8 mouse cellular contexts compared by ENCODE assay signal in the genomic region with DNA sequence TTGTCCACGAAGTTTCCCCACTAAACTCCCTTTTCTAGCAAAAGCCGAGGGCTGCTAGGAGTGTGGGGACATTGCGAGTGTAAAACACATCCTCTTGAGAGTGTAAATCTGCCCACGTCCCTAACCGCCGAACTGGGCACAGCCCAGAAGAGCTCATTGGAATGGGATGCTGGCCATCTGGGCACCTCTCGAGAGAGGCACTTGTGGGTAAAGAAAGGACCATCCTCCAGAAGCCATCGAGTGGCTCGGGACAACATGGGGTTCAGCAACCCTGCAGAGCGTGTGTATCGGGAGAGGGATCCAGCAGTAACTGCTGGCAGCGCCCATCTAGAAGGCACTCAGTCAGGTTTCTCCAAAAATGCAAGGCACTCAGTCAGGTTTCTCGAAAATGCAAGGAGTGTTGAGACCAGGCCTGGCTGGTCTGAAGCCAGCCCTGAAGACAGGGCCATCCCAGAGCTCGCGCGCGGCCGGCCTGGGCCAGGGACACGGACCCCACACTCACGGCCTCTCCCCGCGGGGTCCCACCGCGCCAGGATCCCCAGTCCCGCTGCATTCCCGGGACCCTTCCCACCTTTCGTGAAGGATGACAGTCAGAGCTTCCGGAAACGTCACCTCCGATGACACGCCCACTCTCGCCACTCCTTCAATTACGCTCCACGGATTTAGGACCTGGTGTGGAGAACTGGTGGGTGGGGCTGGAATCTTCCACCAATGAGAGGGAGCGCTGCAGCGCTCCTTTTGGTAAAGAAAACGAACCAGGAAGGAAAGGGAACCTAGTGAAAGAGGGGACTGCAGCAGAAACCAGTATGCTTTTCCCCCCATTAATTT. TPM values are rescaled to one million over a fixed set of nuclear protein-coding genes. Genes with fewer than 3 reads are reported as not detected.
DNase-seq lines count a peak whose midpoint lies in the region; ATAC-seq and TF ChIP-seq lines count a peak whose summit lies in the region.

No protein-coding gene starts in this region.

- 5% methylated on average over 37 of the region's 37 CpGs for WGBS in heart, embryonic 12.5 days
- 4% methylated on average over 37 of the region's 37 CpGs for WGBS in kidney, postnatal 0 days
- WGBS in liver, embryonic 11.5 days = 7% methylated on average over 37 of the region's 37 CpGs
- 4% methylated on average over 37 of the region's 37 CpGs for WGBS in stomach, embryonic 14.5 days

- H3K27me3 ChIP-seq in heart, embryonic 12.5 days (replicated peaks) = 0 out of 2 replicates have a peak, but pooled peaks cover 3% of the 10 kb centered on the region
- no peaks in the 10 kb centered on the region for H3K27me3 ChIP-seq in kidney, postnatal 0 days (ENCODE audit: insufficient read depth, low read length)
- no peaks in the 10 kb centered on the region; the same call in 1 of the 2 replicates for H3K27me3 ChIP-seq in liver, embryonic 11.5 days (replicated peaks; ENCODE audit: control insufficient read depth, insufficient read depth, low read length)
- no peaks in the 10 kb centered on the region for H3K27me3 ChIP-seq in stomach, embryonic 14.5 days (ENCODE audit: control insufficient read depth, insufficient read depth, low read length)

- peak overlapping the region; percentile 92 for H3K4me3 ChIP-seq in heart, embryonic 12.5 days
- peak overlapping the region; percentile 73 for H3K4me3 ChIP-seq in kidney, postnatal 0 days (replicated peaks; ENCODE audit: low read depth, low read length)
- H3K4me3 ChIP-seq in liver, embryonic 11.5 days (ENCODE audit: low read depth, low read length) = peak overlapping the region; percentile 71
- H3K4me3 ChIP-seq in stomach, embryonic 14.5 days (ENCODE audit: low read depth, low read length) = peak overlapping the region; percentile 62

- no peak for TF ChIP-seq CTCF in kidney, postnatal 0 days (IDR thresholded peaks at IDR 0.05; ENCODE audit: low read depth)

- H3K36me3 ChIP-seq in heart, embryonic 12.5 days = peaks cover 12% of the 10 kb centered on the region
- H3K36me3 ChIP-seq in kidney, postnatal 0 days (ENCODE audit: insufficient read depth, low read length) = 0 out of 2 replicates have a peak, but pooled peaks cover 4% of the 10 kb centered on the region
- no peaks in the 10 kb centered on the region for H3K36me3 ChIP-seq in liver, embryonic 11.5 days (ENCODE audit: control insufficient read depth, insufficient read depth, low read length)
- no peaks in the 10 kb centered on the region for H3K36me3 ChIP-seq in stomach, embryonic 14.5 days (ENCODE audit: control insufficient read depth, insufficient read depth, low read length)

- H3K9me3 ChIP-seq in heart, embryonic 12.5 days (replicated peaks) = no peaks in the 10 kb centered on the region
- H3K9me3 ChIP-seq in kidney, postnatal 0 days (replicated peaks; ENCODE audit: low read length) = no peaks in the 10 kb centered on the region
- H3K9me3 ChIP-seq in liver, embryonic 11.5 days (ENCODE audit: control insufficient read depth, low read length) = no peaks in the 10 kb centered on the region
- H3K9me3 ChIP-seq in stomach, embryonic 14.5 days (ENCODE audit: control insufficient read depth, low read depth, low read length) = no peaks in the 10 kb centered on the region

- H3K4me1 ChIP-seq in heart, embryonic 12.5 days (replicated peaks) = peaks cover 24% of the 10 kb centered on the region
- H3K4me1 ChIP-seq in kidney, postnatal 0 days (replicated peaks; ENCODE audit: insufficient read depth, low read length) = peaks cover 9% of the 10 kb centered on the region; the same call in 1 of the 2 replicates
- H3K4me1 ChIP-seq in liver, embryonic 11.5 days (replicated peaks; ENCODE audit: control insufficient read depth, insufficient read depth, low read length) = peaks cover 7% of the 10 kb centered on the region; the same call in 1 of the 2 replicates
- peaks cover 5% of the 10 kb centered on the region for H3K4me1 ChIP-seq in stomach, embryonic 14.5 days (ENCODE audit: control insufficient read depth, insufficient read depth, low read length)

- peak overlapping the region; percentile 88 for H3K4me2 ChIP-seq in heart, embryonic 12.5 days
- peak overlapping the region; percentile 65 for H3K4me2 ChIP-seq in kidney, postnatal 0 days (ENCODE audit: low read length)
- H3K4me2 ChIP-seq in liver, embryonic 11.5 days = peak overlapping the region; percentile 78
- peak overlapping the region; percentile 72 for H3K4me2 ChIP-seq in stomach, embryonic 14.5 days (replicated peaks; ENCODE audit: low read depth, low read length)

- DNase-seq in CD4-positive helper T cell, adult 2 months (ENCODE audit: low read depth, low spot score) = peak; percentile 92
- peak; percentile 92 for DNase-seq in brain, embryonic 18.5 days (ENCODE audit: low read depth, low spot score)
- peak; percentile 97 for DNase-seq in kidney, postnatal 0 days (ENCODE audit: low spot score)
- DNase-seq in liver, embryonic 11.5 days (ENCODE audit: low spot score) = peak; percentile 79
- DNase-seq in naive thymus-derived CD4-positive, alpha-beta T cell, adult 2 months (ENCODE audit: low read depth) = peak; percentile 88

- H3K9ac ChIP-seq in heart, embryonic 12.5 days = peak overlapping the region; percentile 87
- peak overlapping the region; percentile 67 for H3K9ac ChIP-seq in kidney, postnatal 0 days (ENCODE audit: low read depth, low read length)
- peak overlapping the region; percentile 67 for H3K9ac ChIP-seq in liver, embryonic 11.5 days (ENCODE audit: low read depth, low read length)
- H3K9ac ChIP-seq in stomach, embryonic 14.5 days (replicated peaks; ENCODE audit: low read depth, low read length) = peak overlapping the region; percentile 68

- ATAC-seq in erythroid progenitor cell, adult 5-6 weeks (replicated peaks; ENCODE audit: low FRiP score, poor library complexity, severe bottlenecking) = peak; percentile 99
- ATAC-seq in heart, embryonic 12.5 days (ENCODE audit: insufficient number of reproducible peaks, low FRiP score) = peak; percentile 93
- ATAC-seq in kidney, postnatal 0 days (replicated peaks; ENCODE audit: low FRiP score, low read depth) = peak; percentile 91
- ATAC-seq in liver, embryonic 11.5 days (replicated peaks; ENCODE audit: low FRiP score) = peak; percentile 95
- ATAC-seq in stomach, embryonic 14.5 days (ENCODE audit: insufficient number of reproducible peaks, insufficient read depth, low FRiP score, low read depth) = peak; percentile 93

- peak overlapping the region; percentile 70; the same call in 1 of the 2 replicates for H3K27ac ChIP-seq in heart, embryonic 12.5 days (ENCODE audit: poor library complexity, severe bottlenecking)
- peak overlapping the region; percentile 60 for H3K27ac ChIP-seq in kidney, postnatal 0 days
- H3K27ac ChIP-seq in liver, embryonic 11.5 days (ENCODE audit: low read depth, low read length) = peak overlapping the region; percentile 54; the same call in 1 of the 2 replicates
- peak overlapping the region; percentile 58; the same call in 1 of the 2 replicates for H3K27ac ChIP-seq in stomach, embryonic 14.5 days (ENCODE audit: low read length)

RNA-seq across cellular contexts. Expression of a gene that starts 0.5 kb away (rescaled TPM):
- 10.5 and 13.3 TPM in 2 replicates for total RNA-seq in erythroid progenitor cell, adult 5-6 weeks (2015; ENCODE audit: low replicate concordance)
- total RNA-seq in erythroid progenitor cell, adult 5-6 weeks (2017; ENCODE audit: low replicate concordance) = 1.0 and 9.7 TPM in 2 replicates
- 24.4 and 25.8 TPM in 2 replicates for polyA plus RNA-seq in heart, embryonic 12.5 days (2016; fragmentation: Nextera tagmentation; extraction: Ambion mirVana)
- 30.2 and 31.2 TPM in 2 replicates for polyA plus RNA-seq in kidney, postnatal 0 days (2015; fragmentation: Nextera tagmentation; extraction: Ambion mirVana)
- 21.2 TPM in 2 replicates for polyA plus RNA-seq in liver, embryonic 11.5 days (2014; fragmentation: Nextera tagmentation; extraction: Ambion mirVana)
- polyA plus RNA-seq in stomach, embryonic 14.5 days (2014; fragmentation: Nextera tagmentation; extraction: Ambion mirVana) = 28.0 and 28.3 TPM in 2 replicates

RNA-seq across cellular contexts. Expression of a gene that starts 36.0 kb away (rescaled TPM):
- total RNA-seq in erythroid progenitor cell, adult 5-6 weeks (2015; ENCODE audit: low replicate concordance) = not detected in 2 replicates
- total RNA-seq in erythroid progenitor cell, adult 5-6 weeks (2017; ENCODE audit: low replicate concordance) = not detected in 2 replicates
- polyA plus RNA-seq in heart, embryonic 12.5 days (2016; fragmentation: Nextera tagmentation; extraction: Ambion mirVana) = 8.6 and 10.1 TPM in 2 replicates
- polyA plus RNA-seq in kidney, postnatal 0 days (2015; fragmentation: Nextera tagmentation; extraction: Ambion mirVana) = 21.8 and 28.8 TPM in 2 replicates
- 7.6 and 9.1 TPM in 2 replicates for polyA plus RNA-seq in liver, embryonic 11.5 days (2014; fragmentation: Nextera tagmentation; extraction: Ambion mirVana)
- polyA plus RNA-seq in stomach, embryonic 14.5 days (2014; fragmentation: Nextera tagmentation; extraction: Ambion mirVana) = 1,372 and 1,469 TPM in 2 replicates

Comparison
In these comparisons a context has a peak if more than half of its experiments do, and no peak if none do; other contexts are left out.
1. Peak in every context shown above with its lines: DNase-seq, ATAC-seq, H3K4me3 ChIP-seq and H3K27ac ChIP-seq.
2. RNA of a gene that starts 36.0 kb away (polyA plus RNA-seq): 1,372 to 1,469 TPM in stomach, embryonic 14.5 days; 21.8 to 28.8 TPM in kidney, postnatal 0 days, 8.6 to 10.1 TPM in heart, embryonic 12.5 days and 7.6 to 9.1 TPM in liver, embryonic 11.5 days; every median in the first group is over 10 times any median in the second.